Mouse (Mus musculus): Measurements from ENCODE around the gene Gm20683. TPM values are rescaled to one million over a fixed set of nuclear protein-coding genes. Genes with fewer than 3 reads are reported as not detected.
"Not testable (repeated sequence)": the region's sequence is repeated elsewhere in the genome, so short reads cannot be mapped to it uniquely, and the experiment has no call there.

Gm20683 gene
- polyA plus RNA-seq, 1 experiment = 26.6 TPM

- peak; percentile 97 for DNase-seq (ENCODE audit: low read depth)
- TF ChIP-seq POLR2A (IDR thresholded peaks at IDR 0.05; ENCODE audit: borderline replicate concordance, extremely low read depth, insufficient read depth, insufficient read length, poor library complexity, severe bottlenecking) (peak; percentile 24; the same call in 1 of the 2 replicates), CTCF (IDR thresholded peaks at IDR 0.05; ENCODE audit: borderline replicate concordance, extremely low read depth, insufficient read depth, insufficient read length) (no peak)
These were observed 18.1 kb downstream of the Gm20683 start, which contains the start of gene Wdr24 for GRCm38 (mm10) chr17:25823452-25823851. Gene Wdr24, plus strand, starts transcription at chr17:25823627.

- TF ChIP-seq POLR2A (IDR thresholded peaks at IDR 0.05; ENCODE audit: borderline replicate concordance, extremely low read depth, insufficient read depth, insufficient read length, poor library complexity, severe bottlenecking) = no peak
- no peak for TF ChIP-seq CTCF (IDR thresholded peaks at IDR 0.05; ENCODE audit: borderline replicate concordance, extremely low read depth, insufficient read depth, insufficient read length)
These were observed 22.4 kb downstream of the Gm20683 start for GRCm38 (mm10) chr17:25818851-25819780.

GRCm38 (mm10) chr17:25817662-25818061 lies 23.9 kb downstream of the Gm20683 start:
- TF ChIP-seq POLR2A (IDR thresholded peaks at IDR 0.05; ENCODE audit: borderline replicate concordance, extremely low read depth, insufficient read depth, insufficient read length, poor library complexity, severe bottlenecking) = no peak
- TF ChIP-seq CTCF (IDR thresholded peaks at IDR 0.05; ENCODE audit: borderline replicate concordance, extremely low read depth, insufficient read depth, insufficient read length) = no peak

More at GRCm38 (mm10) chr17:25818851-25819780, 22.4 kb downstream of the Gm20683 start:
- no peak for DNase-seq (ENCODE audit: low read depth)

GRCm38 (mm10) chr17:25813471-25813870 lies 28.1 kb downstream of the Gm20683 start:
- peak; percentile 67 for DNase-seq (ENCODE audit: low read depth)
- TF ChIP-seq POLR2A (IDR thresholded peaks at IDR 0.05; ENCODE audit: borderline replicate concordance, extremely low read depth, insufficient read depth, insufficient read length, poor library complexity, severe bottlenecking) (no peak), CTCF (IDR thresholded peaks at IDR 0.05; ENCODE audit: borderline replicate concordance, extremely low read depth, insufficient read depth, insufficient read length) (peak; percentile 54; the same call in 1 of the 2 replicates)

More at GRCm38 (mm10) chr17:25817662-25818061, 23.9 kb downstream of the Gm20683 start:
- no peak for DNase-seq (ENCODE audit: low read depth)

GRCm38 (mm10) chr17:25810890-25811289 lies 30.7 kb downstream of the Gm20683 start:
- no peak for DNase-seq (ENCODE audit: low read depth)
- TF ChIP-seq CTCF (IDR thresholded peaks at IDR 0.05; ENCODE audit: borderline replicate concordance, extremely low read depth, insufficient read depth, insufficient read length) (no peak), POLR2A (IDR thresholded peaks at IDR 0.05; ENCODE audit: borderline replicate concordance, extremely low read depth, insufficient read depth, insufficient read length, poor library complexity, severe bottlenecking) (no peak)

GRCm38 (mm10) chr17:25809606-25810340 lies 31.8 kb downstream of the Gm20683 start:
- no peak for TF ChIP-seq CTCF (IDR thresholded peaks at IDR 0.05; ENCODE audit: borderline replicate concordance, extremely low read depth, insufficient read depth, insufficient read length)
- no peak for TF ChIP-seq POLR2A (IDR thresholded peaks at IDR 0.05; ENCODE audit: borderline replicate concordance, extremely low read depth, insufficient read depth, insufficient read length, poor library complexity, severe bottlenecking)
- peak; percentile 79 for DNase-seq (ENCODE audit: low read depth)

- TF ChIP-seq POLR2A (IDR thresholded peaks at IDR 0.05; ENCODE audit: borderline replicate concordance, extremely low read depth, insufficient read depth, insufficient read length, poor library complexity, severe bottlenecking) = peak; percentile 68
- TF ChIP-seq CTCF (IDR thresholded peaks at IDR 0.05; ENCODE audit: borderline replicate concordance, extremely low read depth, insufficient read depth, insufficient read length) = peak; percentile 17; the same call in 1 of the 2 replicates
- peak; percentile 98 for DNase-seq (ENCODE audit: low read depth)
These were observed 32.6 kb downstream of the Gm20683 start, which contains the start of gene Fbxl16 for GRCm38 (mm10) chr17:25808789-25809605. Gene Fbxl16, plus strand, starts transcription at chr17:25809085.

- TF ChIP-seq POLR2A (IDR thresholded peaks at IDR 0.05; ENCODE audit: borderline replicate concordance, extremely low read depth, insufficient read depth, insufficient read length, poor library complexity, severe bottlenecking) (no peak), CTCF (IDR thresholded peaks at IDR 0.05; ENCODE audit: borderline replicate concordance, extremely low read depth, insufficient read depth, insufficient read length) (no peak)
- no peak for DNase-seq (ENCODE audit: low read depth)
These were observed 33.5 kb downstream of the Gm20683 start for GRCm38 (mm10) chr17:25808028-25808427.

- TF ChIP-seq CTCF (IDR thresholded peaks at IDR 0.05; ENCODE audit: borderline replicate concordance, extremely low read depth, insufficient read depth, insufficient read length) = peak; percentile 9; the same call in 1 of the 2 replicates
- DNase-seq (ENCODE audit: low read depth) = not testable (repeated sequence)
These were observed 34.1 kb downstream of the Gm20683 start for GRCm38 (mm10) chr17:25807452-25807851.

GRCm38 (mm10) chr17:25806507-25806906 lies 35.1 kb downstream of the Gm20683 start:
- TF ChIP-seq POLR2A (IDR thresholded peaks at IDR 0.05; ENCODE audit: borderline replicate concordance, extremely low read depth, insufficient read depth, insufficient read length, poor library complexity, severe bottlenecking) (no peak), CTCF (IDR thresholded peaks at IDR 0.05; ENCODE audit: borderline replicate concordance, extremely low read depth, insufficient read depth, insufficient read length) (no peak)
- no peak for DNase-seq (ENCODE audit: low read depth)

All from brain, embryonic 14.5 days (tissue).